Mouse (Mus musculus): ENCODE results near the gene Hsdl2.
"Not testable (repeated sequence)": the region's sequence is repeated elsewhere in the genome, so short reads cannot be mapped to it uniquely, and the experiment has no call there.

The Hsdl2 gene

DNA sequence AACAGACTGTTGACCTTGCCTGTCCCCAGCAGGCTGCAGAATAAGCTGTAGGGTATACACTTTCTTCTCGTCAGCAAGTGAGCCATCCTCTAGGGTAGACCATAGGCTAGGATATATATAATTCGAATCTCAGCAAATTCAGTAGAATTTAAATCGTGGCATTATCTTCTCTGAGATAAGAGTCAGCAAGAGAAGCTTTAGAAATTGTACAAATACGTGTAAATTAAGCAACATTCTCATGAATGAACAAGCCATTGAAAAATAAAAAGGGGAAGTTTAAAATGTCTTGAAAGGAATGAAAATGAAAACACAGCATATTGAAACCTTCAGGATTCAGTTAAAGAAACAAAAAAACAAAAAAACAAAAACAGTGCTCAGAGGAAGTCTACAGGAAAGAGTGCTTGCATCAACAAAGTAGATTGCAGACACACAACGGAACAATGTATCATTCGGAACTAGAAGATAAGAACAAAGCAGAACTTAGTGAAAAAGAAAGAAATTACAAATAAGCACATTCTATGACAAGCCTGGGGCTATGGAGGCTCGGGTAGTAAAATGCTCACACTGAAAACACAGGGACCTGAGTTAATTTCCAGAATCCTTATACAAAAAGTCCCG is 15.7 kb upstream of the Hsdl2 start:
- no peak for DNase-seq (ENCODE audit: low spot score)

GRCm38 (mm10) chr4:59567576-59568260 is 13.6 kb upstream of the Hsdl2 start:
- DNase-seq (ENCODE audit: low spot score), result no peak

DNA sequence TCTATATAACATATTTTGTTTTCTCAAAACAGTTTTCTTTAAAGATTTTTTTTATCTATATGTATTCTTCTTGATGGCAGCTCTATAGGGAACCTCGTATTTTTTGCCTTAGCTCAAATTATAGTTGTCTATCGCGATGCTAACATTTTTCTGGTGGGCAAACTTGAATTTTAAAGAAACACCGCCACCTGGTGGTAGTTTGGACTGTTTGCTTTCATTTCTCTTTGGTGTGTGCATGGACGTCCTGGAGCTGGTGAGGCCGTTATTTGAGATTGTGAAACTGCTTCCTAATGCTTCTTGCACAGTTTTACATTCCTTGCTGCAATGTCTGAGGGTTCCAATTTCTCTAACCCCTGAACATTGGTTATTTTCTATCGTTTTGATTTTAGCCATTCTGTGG is 11.8 kb upstream of the Hsdl2 start:
- peak; percentile 90 for DNase-seq (ENCODE audit: low spot score)

GRCm38 (mm10) chr4:59570519-59570918 is 10.8 kb upstream of the Hsdl2 start:
- DNase-seq (ENCODE audit: low spot score), result not testable (repeated sequence)

DNA sequence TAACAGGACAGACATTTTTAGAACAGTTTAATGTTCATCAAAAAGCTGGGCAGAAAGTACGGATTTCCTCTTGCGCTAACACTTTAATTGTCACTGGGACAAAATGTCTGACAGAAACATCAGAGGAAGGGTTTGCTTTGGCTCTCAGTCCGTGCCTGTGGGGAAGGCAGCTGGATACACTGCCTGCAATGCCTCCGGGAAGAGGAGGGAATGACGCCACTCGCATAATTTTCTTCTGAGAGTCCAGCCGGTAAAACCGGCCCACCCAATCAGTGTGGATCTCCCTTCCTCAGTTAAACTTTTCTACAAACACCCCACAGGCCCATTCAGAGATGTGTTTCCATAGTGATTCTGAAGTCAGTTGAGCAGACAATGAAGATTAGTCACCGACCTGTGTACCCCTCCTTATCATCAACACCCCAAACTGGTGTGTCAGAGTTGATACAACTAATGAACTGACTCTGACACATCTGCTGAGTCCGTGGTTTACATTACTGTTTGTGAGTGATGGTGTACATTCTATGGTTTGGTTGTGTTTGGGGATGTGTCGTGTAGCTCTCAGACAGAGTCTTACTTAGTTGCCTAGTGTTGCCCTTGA is 8.7 kb upstream of the Hsdl2 start:
- peak; percentile 60 for DNase-seq (ENCODE audit: low spot score)

GRCm38 (mm10) chr4:59575184-59575958 is 6.0 kb upstream of the Hsdl2 start:
- DNase-seq (ENCODE audit: low spot score), result no peak

DNA sequence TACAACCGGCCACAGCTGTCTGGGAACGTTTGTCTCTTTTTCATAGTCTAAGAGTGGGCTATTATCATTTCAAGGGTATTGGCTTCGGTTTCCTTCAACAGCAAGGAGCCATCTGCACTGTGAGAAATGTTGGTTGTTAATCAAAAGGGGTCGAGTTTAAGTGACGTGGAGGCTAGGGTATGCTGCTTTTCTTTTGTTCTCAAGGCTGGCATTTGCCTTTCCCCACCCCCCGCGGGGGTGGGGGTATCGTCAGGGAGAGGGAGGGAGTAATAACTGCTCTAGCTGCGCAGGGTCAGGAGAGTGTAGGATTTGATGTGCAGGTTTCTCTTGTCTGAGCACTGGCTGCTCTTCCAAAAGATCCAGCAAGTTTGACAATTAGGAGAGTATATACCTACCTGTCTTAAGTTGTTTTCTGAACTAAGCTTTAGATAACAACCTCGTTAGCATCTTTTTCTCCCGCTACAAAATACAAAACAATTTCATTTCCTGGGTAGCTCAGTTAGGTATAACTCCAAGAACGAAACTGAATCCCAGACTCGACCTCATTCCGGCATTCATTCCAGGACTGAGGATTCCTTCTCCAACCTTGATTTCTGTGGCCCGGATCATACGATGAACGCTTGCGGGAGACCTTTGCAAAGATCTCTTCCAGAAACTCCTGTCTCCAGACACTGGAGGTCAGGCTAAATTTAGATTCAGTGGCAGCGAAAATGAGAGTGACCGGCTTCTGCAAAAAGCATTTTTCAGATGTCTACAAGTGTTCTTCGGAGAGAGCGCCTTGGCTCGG is 675 bp upstream of the Hsdl2 start:
- peak; percentile 34 for DNase-seq (ENCODE audit: low spot score)

- DNase-seq (ENCODE audit: low spot score), result no peak
Observed at GRCm38 (mm10) chr4:59582186-59582585, 823 bp downstream of the Hsdl2 start.

- DNase-seq (ENCODE audit: low spot score), result no peak
Observed at GRCm38 (mm10) chr4:59585097-59585496, 3.7 kb downstream of the Hsdl2 start.

GRCm38 (mm10) chr4:59587215-59587871 is 6.0 kb downstream of the Hsdl2 start:
- DNase-seq (ENCODE audit: low spot score), result no peak

- no peak for DNase-seq (ENCODE audit: low spot score)
Observed at GRCm38 (mm10) chr4:59587872-59588226, 6.5 kb downstream of the Hsdl2 start.

- DNase-seq (ENCODE audit: low spot score), result no peak
Observed at GRCm38 (mm10) chr4:59594614-59595013, 13.3 kb downstream of the Hsdl2 start.

DNA sequence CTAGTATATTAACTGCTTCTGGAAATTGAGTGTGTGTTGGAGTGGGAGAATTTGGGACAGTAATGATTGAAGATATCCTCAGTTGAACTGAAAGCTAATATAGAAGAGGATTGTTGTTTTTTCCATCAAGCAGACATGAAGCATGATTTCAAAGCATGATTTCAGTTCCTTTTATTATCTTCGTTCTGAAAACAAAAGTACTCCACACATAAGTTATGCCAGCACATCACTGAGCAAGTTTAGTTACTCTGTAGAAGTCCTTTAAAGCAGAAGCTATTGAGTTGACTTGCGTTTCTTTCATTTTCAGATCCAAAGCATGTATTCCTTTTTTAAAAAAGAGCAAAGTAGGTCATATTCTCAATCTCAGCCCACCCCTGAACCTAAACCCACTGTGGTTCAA is 15.2 kb downstream of the Hsdl2 start:
- DNase-seq (ENCODE audit: low spot score), result no peak

GRCm38 (mm10) chr4:59602704-59603103 is 21.3 kb downstream of the Hsdl2 start:
- DNase-seq (ENCODE audit: low spot score), result no peak

GRCm38 (mm10) chr4:59604892-59605291 is 23.5 kb downstream of the Hsdl2 start:
- DNase-seq (ENCODE audit: low spot score), result no peak

GRCm38 (mm10) chr4:59605501-59605900 is 24.1 kb downstream of the Hsdl2 start:
- no peak for DNase-seq (ENCODE audit: low spot score)

DNA sequence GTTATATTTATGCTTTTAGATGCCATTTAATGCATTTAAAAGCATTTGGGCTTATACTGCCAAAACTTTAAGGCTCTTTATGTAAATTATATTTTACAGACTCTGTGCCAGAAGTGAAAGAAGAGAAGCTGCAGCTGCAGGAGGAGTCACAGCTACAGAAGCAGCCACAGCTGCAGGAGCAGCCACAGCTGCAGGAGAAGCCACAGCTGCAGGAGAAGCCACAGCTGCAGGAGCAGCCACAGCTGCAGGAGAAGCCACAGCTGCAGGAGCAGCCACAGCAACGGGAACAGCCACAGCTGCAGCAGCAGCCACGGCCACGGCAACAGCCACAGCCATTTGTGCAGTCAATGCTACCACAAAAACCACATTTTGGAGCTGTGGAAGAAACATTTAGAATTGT is 29.0 kb downstream of the Hsdl2 start:
- DNase-seq (ENCODE audit: low spot score), result no peak

DNA sequence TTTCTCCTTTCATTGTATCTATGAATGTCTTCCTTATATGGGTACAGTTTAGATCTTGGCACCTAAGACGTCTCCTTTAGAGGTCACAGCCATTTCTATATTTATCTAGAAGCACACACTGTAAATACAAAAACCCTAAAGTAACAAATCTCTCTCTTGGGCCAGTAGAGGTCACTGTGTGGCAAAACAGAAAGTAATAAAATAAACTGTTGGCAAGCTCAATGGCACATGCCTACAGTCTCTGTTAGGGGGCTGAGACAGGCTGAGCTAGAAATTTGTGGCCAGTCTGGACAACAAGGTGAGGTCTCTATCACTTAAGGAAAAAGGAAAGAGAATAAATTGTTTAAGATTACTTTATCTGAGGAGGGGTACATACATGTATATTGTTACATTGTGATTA is 33.6 kb downstream of the Hsdl2 start:
- DNase-seq (ENCODE audit: low spot score), result peak; percentile 56

GRCm38 (mm10) chr4:59619611-59620245 is 38.4 kb downstream of the Hsdl2 start:
- DNase-seq (ENCODE audit: low spot score), result no peak

GRCm38 (mm10) chr4:59625676-59625997 is 44.3 kb downstream of the Hsdl2 start:
- DNase-seq (ENCODE audit: low spot score), result no peak

Data from c-Kit-positive CD71-positive TER-119-positive erythroid progenitor cells, embryonic 14.5 days (primary cell).